Comparison of ENCODE assay signal across 7 mouse cellular contexts in the genomic region with DNA sequence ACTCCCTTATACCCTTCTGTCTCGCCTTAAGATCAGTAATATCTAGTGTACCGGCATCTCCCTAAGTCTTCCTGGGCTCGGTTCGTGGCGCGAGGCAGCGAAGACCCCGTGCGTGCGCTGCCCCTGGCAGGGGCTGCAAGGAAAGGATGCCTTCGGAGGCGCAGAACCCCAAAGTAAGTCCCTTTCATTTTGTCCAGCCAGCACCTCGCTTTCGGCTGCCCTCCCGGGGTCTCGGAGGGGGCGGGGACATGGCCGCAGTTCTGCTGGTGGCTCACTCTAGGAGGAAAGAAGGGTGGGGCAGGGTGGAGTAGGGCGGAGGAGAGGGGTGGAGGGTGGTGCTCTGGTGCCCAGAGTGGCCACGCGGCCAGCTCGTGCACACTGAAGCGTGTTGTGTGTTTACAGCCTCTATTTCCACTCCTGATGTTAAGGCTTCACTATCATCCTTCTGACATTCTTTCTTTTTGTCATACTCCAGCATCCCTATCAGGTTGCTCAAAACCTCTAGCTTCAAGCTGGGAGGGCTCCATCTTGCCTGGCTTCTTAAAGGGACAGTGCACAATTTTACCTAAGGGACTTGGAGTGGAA. TPM values are rescaled to one million over a fixed set of nuclear protein-coding genes. Genes with fewer than 3 reads are reported as not detected.
DNase-seq lines count a peak whose midpoint lies in the region; ATAC-seq and TF ChIP-seq lines count a peak whose summit lies in the region.

No protein-coding gene starts in this region.

- H3K4me1 ChIP-seq in forebrain, embryonic 14.5 days (ENCODE audit: control insufficient read depth, insufficient read depth, low read length): no peaks in the 10 kb centered on the region
- H3K4me1 ChIP-seq in spleen, adult 2 months (ENCODE audit: control insufficient read depth, insufficient read depth, insufficient read length): no peaks in the 10 kb centered on the region; the same call in 1 of the 2 replicates

- H3K9ac ChIP-seq in forebrain, embryonic 14.5 days (ENCODE audit: low read length): peak overlapping the region; percentile 70

- peak; percentile 62 for ATAC-seq in Patski
- peak; percentile 89 for ATAC-seq in forebrain, embryonic 14.5 days

- in situ Hi-C loops in Patski (cut with MboI; ENCODE audit: low pct_unique_long_range_greater_than_20kb): no loop called here

- WGBS in forebrain, embryonic 14.5 days: 26% methylated on average over 22 of the region's 23 CpGs
- 26% methylated on average over 23 of the region's 23 CpGs for WGBS in spleen, adult 2 months

- H3K9me3 ChIP-seq in forebrain, embryonic 14.5 days (replicated peaks; ENCODE audit: control insufficient read depth, low read length): no peaks in the 10 kb centered on the region

- TF ChIP-seq CTCF in Patski (IDR thresholded peaks at IDR 0.05): no peak
- no peak for TF ChIP-seq CTCF in spleen, adult 2 months (IDR thresholded peaks at IDR 0.05; ENCODE audit: extremely low read depth, insufficient read depth, insufficient read length, insufficient replicate concordance)

- H3K36me3 ChIP-seq in forebrain, embryonic 14.5 days (ENCODE audit: control insufficient read depth, insufficient read depth, low read length): no peaks in the 10 kb centered on the region
- H3K36me3 ChIP-seq in spleen, adult 2 months (ENCODE audit: control insufficient read depth, insufficient read depth, low read length): no peaks in the 10 kb centered on the region

- H3K4me3 ChIP-seq in forebrain, embryonic 14.5 days (ENCODE audit: low read depth, low read length): peak overlapping the region; percentile 43
- peak overlapping the region; percentile 56 for H3K4me3 ChIP-seq in spleen, adult 2 months (ENCODE audit: extremely low read depth, insufficient read depth, insufficient read length)

- POLR2A ChIA-PET in Patski (lab: Charles Lee): no interaction called here

- H3K27me3 ChIP-seq in Patski: peaks cover 24% of the 10 kb centered on the region
- no peaks in the 10 kb centered on the region for H3K27me3 ChIP-seq in forebrain, embryonic 14.5 days (replicated peaks; ENCODE audit: control insufficient read depth, insufficient read depth, low read length)
- H3K27me3 ChIP-seq in spleen, adult 2 months (ENCODE audit: control insufficient read depth, insufficient read depth, low read length): no peaks in the 10 kb centered on the region

- no peak for TF ChIP-seq POLR2A in spleen, adult 2 months (IDR thresholded peaks at IDR 0.05; ENCODE audit: low read depth, low read length)

- no peak for DNase-seq in Patski (ENCODE audit: low read depth, low spot score)
- peak; percentile 43 for DNase-seq in cerebellum, adult 11-12 months
- DNase-seq in forebrain, embryonic 14.5 days (ENCODE audit: low spot score): peak; percentile 68
- peak; percentile 32 for DNase-seq in induced T-regulatory cell, adult 2 months (ENCODE audit: low read depth)
- DNase-seq in left cerebral cortex, postnatal 14 days (ENCODE audit: low spot score in 2 of 2): peak; percentile 7 to 33
- peak; percentile 14 for DNase-seq in mesoderm, embryonic 11.5 days (ENCODE audit: low read depth, low spot score)
- DNase-seq in spleen, adult 2 months (ENCODE audit: low read depth in 1 of 2, low spot score in 2 of 2): peak in 1 of 2 experiments; percentile 2

- intact Hi-C loops in left cerebral cortex, postnatal 14 days (cut with DNase I): loop anchor here (10.0 kb wide), 1 partner anchor 127 kb away; no protein-coding TSS in a partner anchor

- H3K4me2 ChIP-seq in forebrain, embryonic 14.5 days (ENCODE audit: low read length): peak overlapping the region; percentile 48

- peak overlapping the region; percentile 31; the same call in 1 of the 2 replicates for H3K27ac ChIP-seq in forebrain, embryonic 14.5 days (ENCODE audit: low read depth, low read length)
- no peak overlapping the region for H3K27ac ChIP-seq in spleen, adult 2 months (ENCODE audit: insufficient read depth, low read length)

- CTCF ChIA-PET in Patski (lab: Charles Lee): no interaction called here

RNA-seq across cellular contexts. Expression of a gene that starts 0.7 kb away (rescaled TPM):
- 0.32 TPM for polyA plus RNA-seq in Patski (2021)
- polyA plus RNA-seq in forebrain, embryonic 14.5 days (2014; fragmentation: Nextera tagmentation; extraction: Ambion mirVana): 4.9 and 6.8 TPM in 2 replicates
- total RNA-seq in left cerebral cortex, postnatal 14 days (2021): 1 to 10 TPM; 6.9 to 8.1 TPM
- 0.55 and 0.58 TPM in 2 replicates for polyA plus RNA-seq in spleen, adult 2 months (2012; rRNA removed)
